Mouse (Mus musculus) kidney, postnatal 0 days (tissue): ENCODE results near the gene Ankrd28. TPM values are rescaled to one million over a fixed set of nuclear protein-coding genes. Genes with fewer than 3 reads are reported as not detected.

Experiments used
- ATAC-seq: fragments of 200-750 bp; cut with Nextera tagmentation; replicated peaks from 2 replicates; pipeline ENCODE4 v1.8.0; 2017; ENCODE audit warnings: low read depth, moderate number of reproducible peaks, moderate TSS enrichment, moderate library complexity; ENCODE audit not compliant: low FRiP score
- DNase-seq: peaks from one replicate; pipeline ENCODE4 v3.0.0-alpha.2; 2016; ENCODE audit warnings: low spot score
- H3K27ac ChIP-seq: fragments of 300-500 bp; sonication (generic); 2 replicates; pipeline ENCODE4 v1.5.1; 2014; ENCODE audit warnings: mild to moderate bottlenecking
- H3K27me3 ChIP-seq: fragments of 300-500 bp; sonication (generic); 2 replicates; pipeline ENCODE4 v1.6.1; 2014; ENCODE audit warnings: low read length, mixed read lengths; ENCODE audit not compliant: insufficient read depth
- H3K36me3 ChIP-seq: fragments of 300-500 bp; sonication (generic); 2 replicates; pipeline ENCODE4 v1.6.1; 2014; ENCODE audit warnings: low read length, mixed read lengths; ENCODE audit not compliant: insufficient read depth
- H3K4me1 ChIP-seq: fragments of 300-500 bp; sonication (generic); replicated peaks from 2 replicates; pipeline ENCODE4 v1.6.1; 2014; ENCODE audit warnings: antibody characterized with exemption, low read length, mixed read lengths; ENCODE audit not compliant: insufficient read depth
- H3K4me2 ChIP-seq: fragments of 300-500 bp; sonication (generic); 2 replicates; pipeline ENCODE4 v1.6.1; 2014; ENCODE audit warnings: mild to moderate bottlenecking, low read length, moderate library complexity, mixed read lengths
- H3K4me3 ChIP-seq: fragments of 300-500 bp; sonication (generic); replicated peaks from 2 replicates; pipeline ENCODE4 v1.5.1; 2014; ENCODE audit warnings: low read depth, low read length
- H3K9ac ChIP-seq: fragments of 300-500 bp; sonication (generic); 2 replicates; pipeline ENCODE4 v1.6.1; 2014; ENCODE audit warnings: low read depth, low read length
- H3K9me3 ChIP-seq: fragments of 300-500 bp; sonication (generic); replicated peaks from 2 replicates; pipeline ENCODE4 v1.6.1; 2016; ENCODE audit warnings: low read length, inconsistent platforms, mixed read lengths
- CTCF ChIP-seq: IDR thresholded peaks from 2 replicates; pipeline ENCODE4 v1.5.1; 2016; ENCODE audit warnings: antibody characterized with exemption, low read depth, mild to moderate bottlenecking, moderate library complexity
- WGBS: fragments of 180-500 bp; shearing (Covaris S2); extraction: QIAGEN DNeasy Blood & Tissue Kit; methylation state at CpG from one replicate; pipeline ENCODE4 v1.1.7; 2014; 5-methylcytosine and 5-hydroxymethylcytosine counted together
- polyA plus RNA-seq: library from polyadenylated mRNA; unstranded; fragments of >200 nt; fragmentation: Nextera tagmentation; extraction: Ambion mirVana; gene quantifications from 2 replicates; pipeline ENCODE4 v1.2.1, GENCODE M21; 2015

The Ankrd28 gene
- polyA plus RNA-seq, 1 experiment from 2014 or later = 6.8 TPM

DNA sequence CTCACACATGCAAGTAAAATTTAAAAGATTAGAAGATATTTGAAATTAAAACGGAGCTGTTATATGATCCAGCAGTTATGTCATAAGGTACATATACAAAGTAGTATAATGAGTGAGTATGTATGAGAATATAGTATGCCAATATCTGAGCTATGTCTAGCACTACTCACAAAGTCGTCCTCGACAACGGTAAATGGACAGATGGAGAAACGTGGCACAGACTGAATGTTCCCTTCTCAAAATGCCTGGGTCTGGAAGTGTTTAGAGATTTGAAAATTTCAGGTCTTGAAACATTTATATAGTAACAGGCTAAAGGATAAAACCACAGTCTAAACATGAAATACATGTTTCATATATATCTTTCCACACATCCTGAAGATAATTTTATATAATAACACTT lies 30.0 kb downstream of the Ankrd28 start:
- Histone ChIP-seq H3K4me3 (no peak overlapping the region), H3K4me2 (no peak overlapping the region), H3K4me1 (no peaks in the 10 kb centered on the region), H3K9ac (no peak overlapping the region), H3K36me3 (no peaks in the 10 kb centered on the region), H3K27me3 (no peaks in the 10 kb centered on the region), H3K27ac (no peak overlapping the region), H3K9me3 (no peaks in the 10 kb centered on the region)
- no peak for DNase-seq
- no peak for ATAC-seq
- 88% methylated on average over 5 of the region's 5 CpGs for WGBS
- TF ChIP-seq CTCF = no peak

DNA sequence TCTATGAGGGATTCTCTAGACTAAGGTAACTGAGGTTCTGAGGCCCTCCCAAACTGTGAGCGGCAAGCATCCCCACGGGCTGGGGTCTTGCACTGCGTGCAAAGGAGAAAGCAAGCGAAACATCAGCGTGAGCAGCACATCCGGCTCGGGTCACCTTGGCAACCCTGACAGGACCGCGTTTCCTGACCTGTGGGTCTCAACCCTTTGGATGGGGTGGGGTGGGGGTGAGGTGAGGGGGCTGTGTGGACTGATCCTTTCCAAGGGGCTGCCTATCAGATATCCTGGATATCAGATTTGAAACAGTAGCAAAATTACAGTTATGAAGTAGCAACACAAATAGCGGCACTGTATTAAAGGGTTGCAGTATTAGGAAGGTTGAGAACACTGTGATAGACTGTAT lies 31.5 kb downstream of the Ankrd28 start:
- 55% methylated on average over 10 of the region's 10 CpGs for WGBS
- no peak for DNase-seq
- Histone ChIP-seq H3K9me3 (no peaks in the 10 kb centered on the region), H3K9ac (no peak overlapping the region), H3K4me1 (no peaks in the 10 kb centered on the region), H3K27ac (no peak overlapping the region), H3K27me3 (no peaks in the 10 kb centered on the region), H3K36me3 (no peaks in the 10 kb centered on the region), H3K4me3 (no peak overlapping the region), H3K4me2 (no peak overlapping the region)
- ATAC-seq = no peak
- TF ChIP-seq CTCF = no peak

DNA sequence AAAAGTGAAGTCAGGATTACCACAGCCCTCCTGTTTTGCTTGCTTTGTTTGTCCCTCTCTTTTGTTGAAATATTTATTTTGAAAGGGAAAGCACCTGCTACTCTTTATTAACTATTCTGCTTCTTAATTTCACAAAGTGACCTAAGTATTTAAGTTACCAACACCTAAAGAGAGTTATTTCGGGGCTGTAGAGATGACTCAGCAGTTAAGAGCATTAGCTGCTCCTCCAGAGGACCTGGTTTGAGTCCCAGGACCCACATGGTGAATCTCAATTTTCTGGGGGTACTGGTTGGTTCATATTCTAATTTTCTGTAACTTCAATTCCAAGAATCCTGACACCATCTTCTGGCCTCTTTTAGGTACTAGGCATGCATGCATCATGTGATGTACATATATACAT lies 34.9 kb downstream of the Ankrd28 start:
- 64% methylated on average over 1 of the region's 1 CpGs for WGBS

DNA sequence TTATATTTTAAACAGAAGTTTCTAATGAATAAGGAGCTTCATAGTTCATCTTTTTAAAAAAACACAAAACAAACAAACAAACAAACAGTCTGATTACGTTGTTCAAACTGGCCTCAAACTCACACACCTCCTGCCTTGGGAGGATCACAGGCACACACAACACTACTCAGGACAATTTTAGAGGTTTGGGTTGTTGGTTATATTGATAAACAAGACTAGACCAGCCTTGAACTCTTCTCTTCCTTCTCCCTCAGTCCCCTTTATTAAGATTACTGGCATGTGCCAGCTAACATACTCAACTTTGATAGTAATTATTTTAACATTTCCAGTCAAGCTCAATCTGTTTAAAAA lies 35.7 kb downstream of the Ankrd28 start:
- Histone ChIP-seq H3K36me3 (no peaks in the 10 kb centered on the region), H3K27ac (no peak overlapping the region), H3K27me3 (no peaks in the 10 kb centered on the region), H3K9me3 (no peaks in the 10 kb centered on the region), H3K4me2 (no peak overlapping the region), H3K4me1 (no peaks in the 10 kb centered on the region), H3K4me3 (no peak overlapping the region), H3K9ac (no peak overlapping the region)
- no peak for TF ChIP-seq CTCF
- 28% methylated on average over 1 of the region's 1 CpGs for WGBS
- DNase-seq (no peak), ATAC-seq (no peak)

More for the DNA sequence above, 34.9 kb downstream of the Ankrd28 start:
- Histone ChIP-seq H3K9me3 (no peaks in the 10 kb centered on the region), H3K4me2 (no peak overlapping the region), H3K9ac (no peak overlapping the region), H3K27me3 (no peaks in the 10 kb centered on the region), H3K36me3 (no peaks in the 10 kb centered on the region), H3K4me1 (no peaks in the 10 kb centered on the region), H3K4me3 (no peak overlapping the region), H3K27ac (no peak overlapping the region)
- no peak for ATAC-seq
- TF ChIP-seq CTCF = no peak
- DNase-seq = no peak

DNA sequence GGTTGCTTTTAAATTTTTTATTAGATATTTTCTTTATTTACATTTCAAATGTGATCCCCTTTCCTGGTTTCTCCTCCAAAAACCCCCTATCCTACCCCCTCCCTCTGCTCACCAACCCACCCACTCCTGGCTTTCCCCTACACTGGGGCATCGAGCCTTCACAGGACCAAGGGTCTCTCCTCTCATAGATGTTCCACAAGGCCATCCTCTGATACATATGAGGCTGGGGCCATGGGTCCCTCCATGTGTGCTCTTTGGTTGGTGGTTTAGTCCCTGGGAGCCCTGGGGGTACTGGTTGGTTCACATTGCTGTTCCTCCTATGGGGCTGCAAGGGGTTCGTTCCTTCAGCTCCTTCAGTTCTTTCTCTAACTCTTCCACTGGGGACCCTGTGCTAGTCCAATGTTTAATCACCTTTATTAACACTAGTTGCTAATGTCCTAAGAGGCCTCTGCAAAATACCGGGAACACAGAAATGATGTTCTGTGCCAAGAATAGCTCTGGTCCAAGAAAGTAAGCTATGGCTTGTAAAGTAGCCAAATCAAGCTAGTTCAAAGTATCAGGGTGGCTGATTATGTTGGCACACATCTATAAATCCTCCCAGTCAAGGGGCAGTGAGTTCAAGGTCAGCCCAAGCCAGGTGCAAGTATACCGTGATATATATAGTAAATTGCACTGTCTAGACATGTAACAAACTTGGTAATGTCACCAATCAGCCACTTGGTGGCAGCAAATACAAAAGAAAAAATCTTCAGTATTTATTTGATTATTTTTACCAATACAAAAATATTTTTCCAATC lies 36.3 kb downstream of the Ankrd28 start:
- no peaks in the 10 kb centered on the region for H3K27me3 ChIP-seq
- H3K9ac ChIP-seq = no peak overlapping the region
- WGBS = 58% methylated on average over 4 of the region's 4 CpGs
- H3K36me3 ChIP-seq = no peaks in the 10 kb centered on the region
- DNase-seq (peak; percentile 69), ATAC-seq (peak; percentile 69; the same call in 1 of the 2 replicates)
- peak; percentile 66 for TF ChIP-seq CTCF
- no peak overlapping the region for H3K4me2 ChIP-seq
- no peak overlapping the region for H3K4me3 ChIP-seq
- H3K27ac ChIP-seq = no peak overlapping the region
- no peaks in the 10 kb centered on the region for H3K9me3 ChIP-seq
- H3K4me1 ChIP-seq = no peaks in the 10 kb centered on the region

DNA sequence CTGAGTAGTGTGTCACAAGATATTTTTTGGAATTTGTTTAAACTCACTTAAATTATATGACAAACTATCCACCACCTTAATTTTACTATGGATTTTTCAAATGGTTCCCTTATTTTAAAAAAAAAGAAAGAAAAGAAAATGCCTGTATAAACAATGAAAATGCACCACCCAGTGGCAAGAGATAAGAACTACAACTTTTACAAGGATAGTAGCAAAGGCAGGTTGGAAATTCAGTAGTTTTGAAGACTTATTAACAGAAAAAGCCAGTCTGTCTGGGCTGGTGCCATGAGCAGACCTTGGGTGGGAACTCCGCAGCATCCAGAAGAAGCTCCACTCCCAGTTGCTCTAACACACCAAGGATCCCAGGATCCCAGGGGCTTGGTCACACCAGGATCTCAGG lies 39.7 kb downstream of the Ankrd28 start:
- no peak overlapping the region for H3K4me2 ChIP-seq
- ATAC-seq (0 out of 2 replicates have a peak, but pooled peaks have one; percentile 33), DNase-seq (peak; percentile 88)
- no peaks in the 10 kb centered on the region for H3K9me3 ChIP-seq
- H3K4me1 ChIP-seq = no peaks in the 10 kb centered on the region
- H3K27ac ChIP-seq = no peak overlapping the region
- 45% methylated on average over 1 of the region's 1 CpGs for WGBS
- H3K36me3 ChIP-seq = no peaks in the 10 kb centered on the region
- no peak overlapping the region for H3K4me3 ChIP-seq
- H3K27me3 ChIP-seq = no peaks in the 10 kb centered on the region
- peak; percentile 72 for TF ChIP-seq CTCF
- H3K9ac ChIP-seq = no peak overlapping the region
